Mouse (Mus musculus) right cerebral cortex, adult 18-20 months (tissue): Measurements from ENCODE around the gene Pcgf5.
A peak's percentile ranks its signal among the peaks of the same experiment; 100 is the strongest.
"Not testable (repeated sequence)": the region's sequence is repeated elsewhere in the genome, so short reads cannot be mapped to it uniquely, and the experiment has no call there.

ENCODE experiments used
- DNase-seq: peaks from one replicate; pipeline ENCODE4 v3.0.0; 2022; ENCODE audit warnings: mixed read lengths

Gene Pcgf5

GRCm38 (mm10) chr19:36388502-36388901, 40.4 kb downstream of the Pcgf5 start:
- no peak for DNase-seq

GRCm38 (mm10) chr19:36390714-36391113, 42.6 kb downstream of the Pcgf5 start:
- no peak for DNase-seq

DNA sequence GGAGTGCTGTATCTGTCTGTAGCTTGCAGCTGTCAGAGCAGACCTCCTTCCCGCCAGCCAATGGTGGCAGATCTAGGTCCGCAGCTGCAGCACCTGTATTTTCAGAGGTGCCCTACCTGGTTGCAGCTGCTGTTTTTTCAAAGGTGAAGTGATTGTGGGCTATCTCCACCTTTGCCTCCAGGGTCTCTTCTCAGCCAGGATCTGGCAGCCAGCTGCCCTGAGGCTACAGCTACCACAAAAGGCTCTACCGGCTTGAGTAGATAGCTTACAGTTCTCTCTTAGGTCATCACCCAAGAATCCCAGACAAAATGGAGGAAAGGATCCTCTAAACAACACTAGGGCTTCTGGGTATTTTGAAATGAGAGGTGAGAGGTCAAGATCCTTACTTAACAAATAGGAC, 50.4 kb downstream of the Pcgf5 start:
- DNase-seq = no peak

GRCm38 (mm10) chr19:36408352-36409100, 60.4 kb downstream of the Pcgf5 start:
- DNase-seq = no peak

GRCm38 (mm10) chr19:36409280-36409860, 61.3 kb downstream of the Pcgf5 start:
- peak; percentile 92 for DNase-seq

- DNase-seq = no peak
Measured at GRCm38 (mm10) chr19:36409861-36410392, 61.8 kb downstream of the Pcgf5 start.

GRCm38 (mm10) chr19:36419885-36420284, 71.8 kb downstream of the Pcgf5 start:
- no peak for DNase-seq

GRCm38 (mm10) chr19:36427195-36427876, 79.2 kb downstream of the Pcgf5 start:
- DNase-seq = no peak

GRCm38 (mm10) chr19:36428116-36428515, 80.0 kb downstream of the Pcgf5 start:
- peak; percentile 11 for DNase-seq

DNA sequence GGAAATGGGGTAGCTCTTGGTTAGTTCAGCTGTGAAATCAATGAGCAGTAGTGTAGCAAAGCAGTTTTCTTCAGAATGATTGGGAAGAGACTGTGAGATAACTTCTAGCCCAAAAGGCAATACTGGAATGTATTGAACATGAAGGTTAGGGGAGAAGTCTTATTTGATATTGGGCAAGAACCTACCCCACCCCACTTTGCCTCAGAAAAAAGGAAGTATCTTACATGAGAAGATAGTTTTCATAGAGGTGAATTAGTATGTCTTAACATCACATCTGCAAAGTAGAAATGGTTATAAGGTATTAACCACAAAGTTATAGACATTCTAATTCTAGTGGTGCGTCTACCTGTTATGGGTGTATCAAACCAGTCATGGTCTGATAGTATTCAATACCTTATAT, 81.2 kb downstream of the Pcgf5 start:
- no peak for DNase-seq

- no peak for DNase-seq
Measured at GRCm38 (mm10) chr19:36433161-36433560, 85.1 kb downstream of the Pcgf5 start.

DNA sequence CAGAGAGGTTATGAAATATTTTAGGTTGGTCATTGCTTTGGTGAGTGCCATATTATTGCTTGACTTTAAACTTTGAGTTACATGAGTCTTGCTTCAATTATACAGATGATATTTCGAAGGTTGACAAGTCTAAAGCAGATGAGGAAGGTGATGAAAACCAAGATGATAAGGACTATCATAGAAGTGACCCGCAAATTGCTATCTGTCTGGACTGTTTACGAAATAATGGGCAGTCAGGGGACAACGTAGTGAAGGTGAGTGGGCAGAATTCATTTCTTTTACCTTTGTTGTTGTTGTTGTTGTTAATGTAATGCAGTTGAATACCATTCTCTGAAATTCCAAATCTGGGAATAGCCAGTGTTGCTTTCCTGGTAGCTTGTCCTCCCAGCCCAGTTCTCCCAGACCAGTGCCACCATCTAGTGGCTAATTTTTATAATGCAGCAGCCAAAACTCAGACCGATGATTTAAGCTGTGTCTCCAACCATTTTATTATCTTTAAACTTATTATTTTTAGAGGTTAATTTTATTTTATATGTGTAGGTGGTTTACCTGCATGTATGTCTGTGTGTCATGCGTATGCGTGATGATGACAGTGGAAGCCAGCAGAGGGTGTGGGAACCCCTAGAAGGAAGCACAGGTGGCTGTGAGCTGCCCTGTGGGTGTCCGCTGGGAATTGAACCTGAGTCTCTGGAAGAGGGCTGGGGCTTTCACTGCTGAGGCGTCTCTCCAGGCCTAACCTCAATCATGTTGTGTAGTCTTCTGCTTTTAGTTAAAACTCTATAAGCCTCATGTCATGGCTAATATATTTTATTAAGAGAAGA, 92.0 kb downstream of the Pcgf5 start:
- DNase-seq = peak; percentile 34

- no peak for DNase-seq
Measured at GRCm38 (mm10) chr19:36450997-36451608, 103.0 kb downstream of the Pcgf5 start.

DNA sequence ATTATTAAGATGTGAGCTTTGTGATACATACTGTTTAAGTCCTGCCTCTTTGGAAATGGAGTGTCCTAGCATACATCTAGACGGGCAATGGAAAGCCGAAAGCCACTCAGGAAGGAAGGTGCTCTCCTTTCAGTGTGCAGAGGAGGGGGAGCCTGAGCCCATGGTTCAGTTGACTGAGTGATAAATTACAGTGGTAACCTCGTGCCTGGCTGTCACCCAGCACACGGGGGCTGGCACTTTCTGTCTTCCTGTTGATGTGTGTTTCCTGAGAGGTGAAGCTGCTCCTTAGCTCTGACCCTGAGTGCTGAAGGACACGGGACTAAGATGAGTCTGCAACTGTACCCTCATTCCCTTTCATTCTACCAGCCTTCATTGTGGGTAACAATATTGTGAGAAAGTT, 103.6 kb downstream of the Pcgf5 start:
- DNase-seq = no peak

- DNase-seq = not testable (repeated sequence)
Measured at GRCm38 (mm10) chr19:36452210-36452609, 104.1 kb downstream of the Pcgf5 start.

- DNase-seq = no peak
Measured at GRCm38 (mm10) chr19:36453451-36453850, 105.3 kb downstream of the Pcgf5 start.

- DNase-seq = peak; percentile 67
Measured at GRCm38 (mm10) chr19:36470106-36470505, 122.0 kb downstream of the Pcgf5 start.

GRCm38 (mm10) chr19:36471325-36471724, 123.2 kb downstream of the Pcgf5 start:
- DNase-seq = peak; percentile 20

- DNase-seq = no peak
Measured at GRCm38 (mm10) chr19:36476596-36476995, 128.5 kb downstream of the Pcgf5 start.

DNA sequence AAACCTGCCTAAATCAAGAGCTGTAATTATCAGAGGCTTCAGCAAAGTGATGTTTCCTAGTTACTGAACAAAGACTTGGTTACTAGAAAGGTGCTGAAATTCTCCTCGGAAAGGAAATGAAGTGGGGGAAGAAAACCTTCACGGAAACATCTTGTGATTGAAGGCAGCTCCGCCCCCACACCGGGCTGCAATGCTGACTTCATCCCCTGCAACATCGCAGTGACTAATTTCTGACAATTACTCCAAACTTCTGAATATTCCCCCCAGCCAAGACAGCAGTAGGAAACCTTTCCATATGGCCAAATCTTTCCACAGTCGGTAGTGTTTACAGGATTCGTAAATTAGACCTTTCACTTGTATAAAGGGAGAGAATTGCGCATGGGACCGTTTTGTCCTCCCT, 129.0 kb downstream of the Pcgf5 start:
- DNase-seq = peak; percentile 71

GRCm38 (mm10) chr19:36477684-36478083, 129.6 kb downstream of the Pcgf5 start:
- DNase-seq = no peak

GRCm38 (mm10) chr19:36490911-36491310, 142.8 kb downstream of the Pcgf5 start:
- DNase-seq = peak; percentile 81
